Mouse (Mus musculus): ENCODE measurements around the gene Mrgpre. TPM values are rescaled to one million over a fixed set of nuclear protein-coding genes. Genes with fewer than 3 reads are reported as not detected.

Gene Mrgpre
- polyA plus RNA-seq, 1 experiment, result 0.52 TPM

DNA sequence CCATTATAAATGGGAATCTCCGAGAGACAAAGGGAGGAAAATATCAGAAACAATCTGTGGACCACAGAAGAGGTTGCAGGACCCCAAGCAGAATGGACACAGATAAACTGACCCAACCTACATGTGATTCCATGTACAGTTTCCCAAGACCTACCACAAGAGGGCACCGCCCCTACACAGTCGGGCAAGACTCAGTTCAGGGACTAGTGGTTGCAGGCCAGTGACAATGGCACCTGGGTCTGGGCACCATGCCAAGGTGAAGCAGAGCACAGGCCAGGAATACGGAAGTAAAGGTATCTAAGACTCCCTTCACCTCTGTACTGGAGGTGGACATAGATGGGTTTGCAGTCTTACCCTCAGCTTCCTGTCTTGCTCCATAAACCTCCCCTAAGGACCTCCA lies 8.8 kb upstream of the Mrgpre start:
- no peaks in the 10 kb centered on the region for H3K4me1 ChIP-seq (ENCODE audit: control insufficient read depth, insufficient read depth, low read length)
- WGBS, result 37% methylated on average over 4 of the region's 4 CpGs
- H3K4me3 ChIP-seq (replicated peaks; ENCODE audit: control insufficient read depth, low read depth, low read length), result no peak overlapping the region
- TF ChIP-seq POLR2A (IDR thresholded peaks at IDR 0.05; ENCODE audit: borderline replicate concordance, control insufficient read depth, low read depth, low read length) (no peak), CTCF (IDR thresholded peaks at IDR 0.05; ENCODE audit: control insufficient read depth, insufficient read depth, low read length) (peak; percentile 70)
- no peak overlapping the region for H3K27ac ChIP-seq (ENCODE audit: control insufficient read depth, insufficient read depth, low read depth, low read length, poor library complexity)

GRCm38 (mm10) chr7:143792336-143792985 lies 8.2 kb upstream of the Mrgpre start:
- Histone ChIP-seq H3K4me1 (ENCODE audit: control insufficient read depth, insufficient read depth, low read length) (no peaks in the 10 kb centered on the region), H3K4me3 (replicated peaks; ENCODE audit: control insufficient read depth, low read depth, low read length) (no peak overlapping the region), H3K27ac (ENCODE audit: control insufficient read depth, insufficient read depth, low read depth, low read length, poor library complexity) (no peak overlapping the region)
- 85% methylated on average over 6 of the region's 6 CpGs for WGBS
- TF ChIP-seq POLR2A (IDR thresholded peaks at IDR 0.05; ENCODE audit: borderline replicate concordance, control insufficient read depth, low read depth, low read length) (no peak), CTCF (IDR thresholded peaks at IDR 0.05; ENCODE audit: control insufficient read depth, insufficient read depth, low read length) (no peak)

GRCm38 (mm10) chr7:143783378-143783995 lies 813 bp downstream of the Mrgpre start:
- no peak overlapping the region; the same call in 1 of the 2 replicates for H3K27ac ChIP-seq (ENCODE audit: control insufficient read depth, insufficient read depth, low read depth, low read length, poor library complexity)
- WGBS, result 21% methylated on average over 6 of the region's 6 CpGs
- peak overlapping the region; percentile 65 for H3K4me3 ChIP-seq (replicated peaks; ENCODE audit: control insufficient read depth, low read depth, low read length)
- no peak for TF ChIP-seq POLR2A (IDR thresholded peaks at IDR 0.05; ENCODE audit: borderline replicate concordance, control insufficient read depth, low read depth, low read length)
- no peak for TF ChIP-seq CTCF (IDR thresholded peaks at IDR 0.05; ENCODE audit: control insufficient read depth, insufficient read depth, low read length)
- H3K4me1 ChIP-seq (ENCODE audit: control insufficient read depth, insufficient read depth, low read length), result peaks cover 3% of the 10 kb centered on the region; the same call in 1 of the 2 replicates

DNA sequence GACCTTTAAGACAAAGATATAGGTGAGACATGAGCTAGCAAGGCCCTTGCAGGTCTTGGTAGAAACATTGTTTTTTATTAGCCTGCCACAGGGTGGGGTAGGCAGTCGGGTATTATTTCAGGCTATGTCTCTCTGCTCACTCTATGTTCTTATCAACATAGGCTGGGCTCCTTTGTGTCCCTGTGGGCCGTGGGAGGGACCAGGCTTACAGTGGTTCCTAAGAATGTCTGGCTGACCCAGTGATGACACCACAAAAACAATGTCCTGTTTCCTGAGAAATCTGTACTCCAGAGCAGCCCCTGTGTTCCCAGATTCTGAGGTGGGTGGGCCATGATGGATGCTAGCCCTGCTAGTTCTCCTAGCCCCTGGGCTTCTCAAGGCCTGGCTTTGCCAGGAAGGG lies 6.9 kb downstream of the Mrgpre start:
- Histone ChIP-seq H3K4me3 (replicated peaks; ENCODE audit: control insufficient read depth, low read depth, low read length) (no peak overlapping the region), H3K27ac (ENCODE audit: control insufficient read depth, insufficient read depth, low read depth, low read length, poor library complexity) (no peak overlapping the region), H3K4me1 (ENCODE audit: control insufficient read depth, insufficient read depth, low read length) (no peaks in the 10 kb centered on the region)
- no peak for TF ChIP-seq POLR2A (IDR thresholded peaks at IDR 0.05; ENCODE audit: borderline replicate concordance, control insufficient read depth, low read depth, low read length)
- no peak for TF ChIP-seq CTCF (IDR thresholded peaks at IDR 0.05; ENCODE audit: control insufficient read depth, insufficient read depth, low read length)
- 41% methylated on average over 2 of the region's 2 CpGs for WGBS

DNA sequence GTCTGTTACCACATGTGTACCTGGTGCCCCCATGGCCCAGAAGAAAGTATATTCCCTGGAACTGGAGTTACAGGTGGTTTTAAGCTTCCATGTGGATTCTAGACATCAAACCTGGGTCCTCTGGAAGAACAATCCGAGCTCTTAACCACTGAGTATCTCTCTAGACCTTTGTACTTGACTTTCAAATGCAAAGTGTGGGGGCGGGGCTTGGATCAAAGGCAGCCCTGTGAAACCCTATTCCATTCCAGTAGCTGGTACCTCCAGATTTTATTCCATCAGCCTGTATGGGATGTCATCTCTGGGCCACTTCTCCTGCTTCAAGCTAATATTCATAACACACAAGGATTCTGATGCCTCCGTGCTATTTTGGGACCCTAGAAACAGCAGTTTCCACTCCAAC lies 8.2 kb downstream of the Mrgpre start:
- Histone ChIP-seq H3K4me1 (ENCODE audit: control insufficient read depth, insufficient read depth, low read length) (no peaks in the 10 kb centered on the region), H3K4me3 (replicated peaks; ENCODE audit: control insufficient read depth, low read depth, low read length) (no peak overlapping the region), H3K27ac (ENCODE audit: control insufficient read depth, insufficient read depth, low read depth, low read length, poor library complexity) (no peak overlapping the region)
- 68% methylated on average over 3 of the region's 3 CpGs for WGBS
- no peak for TF ChIP-seq POLR2A (IDR thresholded peaks at IDR 0.05; ENCODE audit: borderline replicate concordance, control insufficient read depth, low read depth, low read length)
- TF ChIP-seq CTCF (IDR thresholded peaks at IDR 0.05; ENCODE audit: control insufficient read depth, insufficient read depth, low read length), result no peak

DNA sequence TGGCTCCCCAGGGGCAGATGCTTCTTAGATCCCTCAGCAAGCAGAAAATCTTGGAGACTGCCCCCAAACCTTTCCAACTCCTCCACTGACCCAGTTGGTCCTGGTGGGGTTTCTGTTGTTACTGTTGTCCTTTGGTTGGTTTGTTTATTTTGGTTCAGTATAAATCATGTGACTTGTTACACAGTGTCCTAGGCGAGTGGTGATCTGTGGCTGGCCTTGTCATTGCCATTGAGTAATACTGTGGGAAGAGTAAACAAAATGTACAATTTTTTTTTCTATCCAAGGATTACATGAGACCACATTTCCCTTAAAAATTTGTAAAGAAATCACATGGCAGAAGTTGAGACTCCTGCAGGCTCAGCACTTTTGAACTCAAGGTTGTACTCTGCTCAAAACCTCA lies 14.8 kb downstream of the Mrgpre start:
- Histone ChIP-seq H3K4me3 (replicated peaks; ENCODE audit: control insufficient read depth, low read depth, low read length) (no peak overlapping the region), H3K27ac (ENCODE audit: control insufficient read depth, insufficient read depth, low read depth, low read length, poor library complexity) (no peak overlapping the region), H3K4me1 (ENCODE audit: control insufficient read depth, insufficient read depth, low read length) (no peaks in the 10 kb centered on the region; the same call in 1 of the 2 replicates)
- TF ChIP-seq POLR2A (IDR thresholded peaks at IDR 0.05; ENCODE audit: borderline replicate concordance, control insufficient read depth, low read depth, low read length) (no peak), CTCF (IDR thresholded peaks at IDR 0.05; ENCODE audit: control insufficient read depth, insufficient read depth, low read length) (no peak)
- WGBS, result 23% methylated on average over 1 of the region's 1 CpGs

DNA sequence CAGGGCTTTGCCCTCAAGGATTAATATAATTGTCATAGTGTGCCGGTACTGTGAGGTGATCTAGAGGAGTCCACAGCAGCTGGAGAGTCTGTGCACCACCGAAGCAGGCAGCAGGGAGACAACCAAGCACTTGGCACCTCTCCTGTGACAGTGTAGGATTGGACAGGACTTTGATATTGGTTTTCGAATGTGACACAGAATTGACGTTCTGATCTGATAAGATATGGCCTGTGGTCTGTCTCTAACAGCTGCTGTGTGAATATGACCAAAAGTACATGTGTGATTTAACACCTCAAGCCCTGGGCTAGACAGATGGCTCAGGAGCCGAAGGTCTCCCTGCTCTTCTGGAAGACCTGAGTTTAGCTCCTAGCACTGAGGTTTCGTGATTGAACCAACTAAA lies 16.0 kb downstream of the Mrgpre start:
- Histone ChIP-seq H3K4me1 (ENCODE audit: control insufficient read depth, insufficient read depth, low read length) (no peaks in the 10 kb centered on the region; the same call in 1 of the 2 replicates), H3K27ac (ENCODE audit: control insufficient read depth, insufficient read depth, low read depth, low read length, poor library complexity) (no peak overlapping the region), H3K4me3 (replicated peaks; ENCODE audit: control insufficient read depth, low read depth, low read length) (no peak overlapping the region)
- TF ChIP-seq CTCF (IDR thresholded peaks at IDR 0.05; ENCODE audit: control insufficient read depth, insufficient read depth, low read length) (no peak), POLR2A (IDR thresholded peaks at IDR 0.05; ENCODE audit: borderline replicate concordance, control insufficient read depth, low read depth, low read length) (no peak)
- 55% methylated on average over 6 of the region's 6 CpGs for WGBS

DNA sequence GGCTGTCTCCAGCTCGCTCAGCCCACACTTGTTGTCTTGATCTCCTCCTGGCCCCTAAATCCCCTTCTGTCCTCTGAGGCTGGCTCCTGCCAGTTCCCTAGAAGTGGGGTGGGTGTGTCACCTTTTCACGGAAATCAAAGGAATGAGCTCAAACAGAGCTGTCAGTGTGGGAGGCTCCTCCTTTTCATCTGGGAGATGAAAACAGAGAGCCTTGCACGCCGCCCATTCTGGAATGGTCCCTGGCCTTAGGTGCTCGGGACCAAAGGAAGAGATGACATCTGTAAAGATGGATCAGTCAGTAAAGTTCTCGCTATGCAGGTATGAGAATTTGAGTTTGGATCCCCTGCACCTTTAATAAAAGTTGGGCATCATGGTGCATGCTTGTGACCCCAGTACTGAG lies 17.4 kb downstream of the Mrgpre start, which contains the start of gene Mrgprg:
Mrgprg (minus strand) TSS at position 101 of the 400 bp plus-strand sequence.
- no peaks in the 10 kb centered on the region; the same call in 1 of the 2 replicates for H3K4me1 ChIP-seq (ENCODE audit: control insufficient read depth, insufficient read depth, low read length)
- no peak within 1 kb of the TSS for H3K4me3 ChIP-seq (replicated peaks; ENCODE audit: control insufficient read depth, low read depth, low read length)
- no peak within 1 kb of the TSS for H3K27ac ChIP-seq (ENCODE audit: control insufficient read depth, insufficient read depth, low read depth, low read length, poor library complexity)
- no peak for TF ChIP-seq CTCF (IDR thresholded peaks at IDR 0.05; ENCODE audit: control insufficient read depth, insufficient read depth, low read length)
- TF ChIP-seq POLR2A (IDR thresholded peaks at IDR 0.05; ENCODE audit: borderline replicate concordance, control insufficient read depth, low read depth, low read length), result no peak
- 77% methylated on average over 6 of the region's 6 CpGs for WGBS
